Mouse (Mus musculus) testis, postnatal 14 days (tissue): ENCODE data around the gene Olfr1507.

Experiments
- DNase-seq: peaks from one replicate; pipeline ENCODE4 v3.0.0; 2021; ENCODE audit warnings: low spot score

Gene Olfr1507

GRCm38 (mm10) chr14:52495516-52495915 is at the start of gene Olfr1507:
Gene Olfr1507 (minus strand): TSS chr14:52495749.
- no peak for DNase-seq

- no peak for DNase-seq
Measured at GRCm38 (mm10) chr14:52533336-52533735, 37.8 kb upstream of the Olfr1507 start.

- no peak for DNase-seq
Measured at GRCm38 (mm10) chr14:52524952-52525351, 29.4 kb upstream of the Olfr1507 start.

- no peak for DNase-seq
Measured at GRCm38 (mm10) chr14:52467395-52467794, 28.2 kb downstream of the Olfr1507 start, which contains the start of gene Olfr1508. Gene Olfr1508 (minus strand): TSS chr14:52467495.

- DNase-seq, result no peak
Measured at GRCm38 (mm10) chr14:52465738-52466137, 29.8 kb downstream of the Olfr1507 start.

- no peak for DNase-seq
Measured at GRCm38 (mm10) chr14:52461928-52462327, 33.6 kb downstream of the Olfr1507 start.

- no peak for DNase-seq
Measured at GRCm38 (mm10) chr14:52451138-52451537, 44.4 kb downstream of the Olfr1507 start.

- DNase-seq, result no peak
Measured at GRCm38 (mm10) chr14:52442690-52443089, 52.9 kb downstream of the Olfr1507 start, which contains the start of gene Olfr1509. Gene Olfr1509 (plus strand): TSS chr14:52442990.
